Comparison of ENCODE assay signal across 8 mouse cellular contexts in the genomic region with DNA sequence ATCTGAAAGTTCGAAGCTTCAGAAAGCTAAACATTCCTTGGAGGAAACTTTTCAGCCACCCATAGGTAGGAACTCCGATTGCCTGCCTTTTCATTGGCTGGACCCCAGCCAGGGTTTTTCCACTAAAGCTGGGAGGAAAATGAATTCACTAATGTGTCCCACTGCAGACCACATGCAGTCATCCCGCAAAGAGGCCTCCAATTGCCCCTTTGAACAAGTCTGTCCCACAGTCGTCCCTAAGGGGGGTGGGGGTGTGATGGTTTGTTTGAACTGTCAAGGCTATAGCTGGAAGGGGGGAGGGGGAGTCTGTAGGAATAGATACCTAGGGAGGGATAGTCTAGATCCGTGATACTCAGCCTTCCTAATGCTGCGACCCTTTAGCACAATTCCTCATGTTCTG. TPM values are rescaled to one million over a fixed set of nuclear protein-coding genes. Genes with fewer than 3 reads are reported as not detected.
A peak's percentile ranks its signal among the peaks of the same experiment; 100 is the strongest.
DNase-seq lines count a peak whose midpoint lies in the region; ATAC-seq and TF ChIP-seq lines count a peak whose summit lies in the region.

No protein-coding gene starts in this region.

- no peak overlapping the region for H3K4me2 ChIP-seq in midbrain, embryonic 12.5 days (replicated peaks)
- no peak overlapping the region for H3K4me2 ChIP-seq in midbrain, postnatal 0 days (ENCODE audit: low read depth, low read length, poor library complexity, severe bottlenecking)
- H3K4me2 ChIP-seq in heart, embryonic 16.5 days (ENCODE audit: low read depth, low read length) = peak overlapping the region; percentile 63

- no peaks in the 10 kb centered on the region for H3K36me3 ChIP-seq in midbrain, embryonic 12.5 days
- no peaks in the 10 kb centered on the region for H3K36me3 ChIP-seq in midbrain, postnatal 0 days (ENCODE audit: insufficient read depth, low read length)
- H3K36me3 ChIP-seq in heart, embryonic 16.5 days (ENCODE audit: control insufficient read depth, insufficient read depth) = no peaks in the 10 kb centered on the region

- no peak for DNase-seq in midbrain, postnatal 0 days (ENCODE audit: low spot score)
- DNase-seq in cerebellum, adult 2 months = peak; percentile 12
- DNase-seq in kidney, postnatal 14 days = peak; percentile 53
- no peak for DNase-seq in spleen, adult 18-20 months
- no peak for DNase-seq in urinary bladder, postnatal 36 days (ENCODE audit: low spot score in 2 of 2)
- no peak for DNase-seq in frontal cortex, postnatal 10 days (ENCODE audit: low spot score in 2 of 2)

- no peak overlapping the region for H3K9ac ChIP-seq in midbrain, embryonic 12.5 days (replicated peaks)
- no peak overlapping the region for H3K9ac ChIP-seq in midbrain, postnatal 0 days (replicated peaks; ENCODE audit: low read length, poor library complexity, severe bottlenecking)
- peak overlapping the region; percentile 70 for H3K9ac ChIP-seq in heart, embryonic 16.5 days (ENCODE audit: low read length)

- peak; percentile 57; the same call in 1 of the 2 replicates for ATAC-seq in midbrain, embryonic 12.5 days (ENCODE audit: low FRiP score, low read depth)
- no peak for ATAC-seq in midbrain, postnatal 0 days (ENCODE audit: low FRiP score)
- 0 out of 2 replicates have a peak, but pooled peaks have one; percentile 35 for ATAC-seq in heart, embryonic 16.5 days (replicated peaks; ENCODE audit: extremely low read depth, insufficient read depth, low FRiP score)

- no peak for TF ChIP-seq POLR2A in cerebellum, adult 2 months (IDR thresholded peaks at IDR 0.05; ENCODE audit: borderline replicate concordance, insufficient read depth, low read length)

- no peaks in the 10 kb centered on the region for H3K27me3 ChIP-seq in midbrain, embryonic 12.5 days
- H3K27me3 ChIP-seq in midbrain, postnatal 0 days (ENCODE audit: insufficient read depth, low read length) = no peaks in the 10 kb centered on the region
- no peaks in the 10 kb centered on the region for H3K27me3 ChIP-seq in cerebellum, adult 2 months (ENCODE audit: control insufficient read depth, insufficient read depth, low read length)
- no peaks in the 10 kb centered on the region for H3K27me3 ChIP-seq in heart, embryonic 16.5 days (ENCODE audit: control insufficient read depth, insufficient read depth, low read length)

- WGBS in midbrain, embryonic 12.5 days = 42% methylated on average over 6 of the region's 6 CpGs
- WGBS in midbrain, postnatal 0 days = 26% methylated on average over 6 of the region's 6 CpGs
- 41% methylated on average over 6 of the region's 6 CpGs for WGBS in cerebellum, adult 2 months
- WGBS in heart, embryonic 16.5 days = 24% methylated on average over 6 of the region's 6 CpGs

- no peaks in the 10 kb centered on the region for H3K9me3 ChIP-seq in midbrain, embryonic 12.5 days
- H3K9me3 ChIP-seq in midbrain, postnatal 0 days (ENCODE audit: low read length) = no peaks in the 10 kb centered on the region
- no peaks in the 10 kb centered on the region for H3K9me3 ChIP-seq in heart, embryonic 16.5 days (replicated peaks; ENCODE audit: control insufficient read depth, low read length)

- H3K4me3 ChIP-seq in midbrain, embryonic 12.5 days = no peak overlapping the region
- no peak overlapping the region for H3K4me3 ChIP-seq in midbrain, postnatal 0 days (ENCODE audit: low read depth, low read length)
- no peak overlapping the region for H3K4me3 ChIP-seq in cerebellum, adult 2 months (replicated peaks; ENCODE audit: insufficient read depth, low read depth, low read length)
- H3K4me3 ChIP-seq in heart, embryonic 16.5 days (ENCODE audit: low read length) = peak overlapping the region; percentile 52

- H3K27ac ChIP-seq in midbrain, embryonic 12.5 days (replicated peaks) = no peak overlapping the region
- no peak overlapping the region for H3K27ac ChIP-seq in midbrain, postnatal 0 days (ENCODE audit: low read depth, low read length)
- H3K27ac ChIP-seq in cerebellum, adult 2 months (ENCODE audit: insufficient read depth, low read length) = no peak overlapping the region
- peak overlapping the region; percentile 93 for H3K27ac ChIP-seq in heart, embryonic 16.5 days (ENCODE audit: low read length)

- no peaks in the 10 kb centered on the region for H3K4me1 ChIP-seq in midbrain, embryonic 12.5 days
- H3K4me1 ChIP-seq in midbrain, postnatal 0 days (ENCODE audit: insufficient read depth, low read length) = no peaks in the 10 kb centered on the region
- no peaks in the 10 kb centered on the region for H3K4me1 ChIP-seq in cerebellum, adult 2 months (ENCODE audit: control insufficient read depth, insufficient read depth, low read length)
- peaks cover 2% of the 10 kb centered on the region; the same call in 1 of the 2 replicates for H3K4me1 ChIP-seq in heart, embryonic 16.5 days (ENCODE audit: control insufficient read depth, insufficient read depth, low read length)

- TF ChIP-seq CTCF in midbrain, postnatal 0 days (IDR thresholded peaks at IDR 0.05) = no peak
- TF ChIP-seq CTCF in cerebellum, adult 2 months (IDR thresholded peaks at IDR 0.05; ENCODE audit: borderline replicate concordance, insufficient read depth, low read depth, low read length) = no peak

RNA-seq across cellular contexts. Expression of gene Trmt2b, which starts 1.1 kb away (rescaled TPM):
- 6.2 and 9.0 TPM in 2 replicates for polyA plus RNA-seq in midbrain, embryonic 12.5 days (2016; fragmentation: Nextera tagmentation; extraction: Ambion mirVana)
- total RNA-seq in midbrain, postnatal 0 days (2014; rRNA removed) = 4.8 and 6.6 TPM in 2 replicates
- polyA plus RNA-seq in midbrain, postnatal 0 days (2015; fragmentation: Nextera tagmentation; extraction: Ambion mirVana) = 4.0 and 4.5 TPM in 2 replicates
- 20.3 and 20.8 TPM in 2 replicates for polyA plus RNA-seq in cerebellum, adult 2 months (2012; rRNA removed)
- 44.1 and 46.3 TPM in 2 replicates for polyA plus RNA-seq in heart, embryonic 16.5 days (2015; fragmentation: Nextera tagmentation; extraction: Ambion mirVana)

RNA-seq across cellular contexts. Expression of gene Tmem35a, which starts 19.3 kb away (rescaled TPM):
- 40.4 and 45.7 TPM in 2 replicates for polyA plus RNA-seq in midbrain, embryonic 12.5 days (2016; fragmentation: Nextera tagmentation; extraction: Ambion mirVana)
- 138 and 151 TPM in 2 replicates for total RNA-seq in midbrain, postnatal 0 days (2014; rRNA removed)
- polyA plus RNA-seq in midbrain, postnatal 0 days (2015; fragmentation: Nextera tagmentation; extraction: Ambion mirVana) = 109 and 112 TPM in 2 replicates
- 58.5 and 64.8 TPM in 2 replicates for polyA plus RNA-seq in cerebellum, adult 2 months (2012; rRNA removed)
- 23.7 and 24.3 TPM in 2 replicates for polyA plus RNA-seq in heart, embryonic 16.5 days (2015; fragmentation: Nextera tagmentation; extraction: Ambion mirVana)

RNA-seq across cellular contexts. Expression of gene Cenpi, which starts 32.2 kb away (rescaled TPM):
- polyA plus RNA-seq in midbrain, embryonic 12.5 days (2016; fragmentation: Nextera tagmentation; extraction: Ambion mirVana) = 21.7 and 25.0 TPM in 2 replicates
- total RNA-seq in midbrain, postnatal 0 days (2014; rRNA removed) = 3.4 and 3.8 TPM in 2 replicates
- polyA plus RNA-seq in midbrain, postnatal 0 days (2015; fragmentation: Nextera tagmentation; extraction: Ambion mirVana) = 2.8 and 3.5 TPM in 2 replicates
- polyA plus RNA-seq in cerebellum, adult 2 months (2012; rRNA removed) = 0.38 and 0.47 TPM in 2 replicates
- polyA plus RNA-seq in heart, embryonic 16.5 days (2015; fragmentation: Nextera tagmentation; extraction: Ambion mirVana) = 26.5 and 32.1 TPM in 2 replicates

RNA-seq across cellular contexts. Expression of gene Nox1, which starts 54.0 kb away (rescaled TPM):
- polyA plus RNA-seq in midbrain, embryonic 12.5 days (2016; fragmentation: Nextera tagmentation; extraction: Ambion mirVana) = 0.10 TPM in 1 of 2 replicates, not detected in the other
- total RNA-seq in midbrain, postnatal 0 days (2014; rRNA removed) = 0.57 and 1.4 TPM in 2 replicates
- polyA plus RNA-seq in midbrain, postnatal 0 days (2015; fragmentation: Nextera tagmentation; extraction: Ambion mirVana) = 0.16 and 0.26 TPM in 2 replicates
- 0.05 and 0.10 TPM in 2 replicates for polyA plus RNA-seq in cerebellum, adult 2 months (2012; rRNA removed)
- polyA plus RNA-seq in heart, embryonic 16.5 days (2015; fragmentation: Nextera tagmentation; extraction: Ambion mirVana) = 0.25 TPM in 1 of 2 replicates, not detected in the other

Comparison
In these comparisons a context has a peak if more than half of its experiments do, and no peak if none do; other contexts are left out.
1. DNase-seq: peak in cerebellum, adult 2 months (2 of 2) and kidney, postnatal 14 days (single experiment); none in midbrain, postnatal 0 days (single experiment), spleen, adult 18-20 months (0 of 2), urinary bladder, postnatal 36 days (0 of 2) and frontal cortex, postnatal 10 days (0 of 2).